Mouse (Mus musculus): ENCODE measurements around the gene Fsd1.

The Fsd1 gene

DNA sequence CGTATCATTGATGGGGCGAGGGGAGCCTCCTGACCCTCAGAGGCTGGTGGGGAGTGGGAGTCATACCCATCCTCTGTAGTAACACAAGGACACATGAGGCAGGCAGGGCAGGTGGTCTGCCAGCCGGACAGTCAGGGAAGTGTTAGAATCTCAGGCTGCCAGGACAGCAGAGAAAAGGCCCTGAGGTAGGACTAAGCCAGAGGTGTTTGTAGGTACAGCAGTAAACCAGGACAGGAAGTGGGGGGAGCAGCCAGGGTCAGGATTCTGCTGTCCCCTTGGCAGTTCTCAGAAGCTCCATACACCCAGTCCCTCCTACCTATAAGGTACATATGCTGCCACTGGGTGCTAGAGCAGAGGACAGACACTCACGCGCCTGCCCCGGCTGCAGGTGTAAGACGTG, 24.7 kb upstream of the Fsd1 start:
- DNase-seq (ENCODE audit: low spot score in 2 of 2), result peak in 1 of 2 experiments; percentile 4

DNA sequence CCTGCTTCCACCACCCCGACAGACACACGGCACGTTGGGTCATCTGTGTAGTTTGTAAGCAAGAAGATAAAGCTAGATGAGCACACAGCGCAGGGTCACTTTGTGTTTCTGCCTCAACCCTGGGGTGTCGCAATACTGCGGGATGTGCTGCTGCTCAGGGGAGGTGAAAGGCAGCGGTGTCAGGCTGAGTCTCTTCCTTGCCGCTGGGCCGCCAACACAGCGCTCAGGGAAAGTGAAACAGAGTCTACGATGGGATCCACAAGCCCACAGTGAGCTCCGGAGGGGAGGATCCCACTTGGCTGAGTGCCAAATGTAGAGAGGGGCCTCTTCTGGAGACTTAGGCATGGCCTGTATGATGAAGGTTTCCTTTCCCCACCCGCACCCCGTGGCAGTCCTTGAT, 23.1 kb upstream of the Fsd1 start:
- no peak for DNase-seq (ENCODE audit: low spot score in 2 of 2)

DNA sequence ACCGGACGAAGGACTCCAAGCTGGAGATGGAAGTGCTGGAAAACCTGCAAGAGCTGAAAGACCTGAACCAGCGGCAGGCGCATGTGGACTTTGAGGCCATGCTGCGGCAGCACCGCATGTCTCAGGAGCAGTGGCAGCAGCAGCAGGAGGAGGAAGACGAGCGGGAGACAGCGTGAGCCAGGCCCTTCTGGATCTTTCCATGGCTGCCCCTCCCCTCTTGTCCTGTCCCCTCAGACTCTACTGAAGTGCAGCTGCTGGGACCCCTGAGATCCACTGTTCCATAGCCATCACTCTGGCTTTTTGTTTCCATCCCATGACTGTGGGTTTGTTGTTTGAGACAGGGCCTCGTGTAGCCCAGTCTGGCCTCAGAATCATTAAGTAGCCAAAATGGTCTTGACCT, 21.8 kb upstream of the Fsd1 start:
- no peak for DNase-seq (ENCODE audit: low spot score in 2 of 2)

DNA sequence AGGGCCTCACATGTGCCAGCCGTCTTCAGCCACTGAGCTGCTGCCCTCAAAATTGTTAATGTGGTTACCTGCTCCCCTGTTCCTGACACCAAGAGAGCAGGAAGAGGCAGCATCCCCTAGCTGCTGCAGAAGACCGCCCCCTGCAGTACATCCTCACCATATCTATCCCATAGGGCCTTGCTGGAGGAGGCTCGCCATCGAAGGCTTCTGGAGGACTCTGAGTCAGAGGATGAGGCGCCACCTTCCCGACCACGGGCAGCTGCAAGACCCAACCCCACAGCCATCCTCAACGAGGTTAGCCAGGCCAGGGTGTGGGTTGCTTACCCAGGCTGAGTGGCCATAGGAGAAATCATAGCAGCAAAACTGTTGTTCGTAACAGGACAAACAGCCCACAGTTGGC, 21.3 kb upstream of the Fsd1 start:
- no peak for DNase-seq (ENCODE audit: low spot score in 2 of 2)

DNA sequence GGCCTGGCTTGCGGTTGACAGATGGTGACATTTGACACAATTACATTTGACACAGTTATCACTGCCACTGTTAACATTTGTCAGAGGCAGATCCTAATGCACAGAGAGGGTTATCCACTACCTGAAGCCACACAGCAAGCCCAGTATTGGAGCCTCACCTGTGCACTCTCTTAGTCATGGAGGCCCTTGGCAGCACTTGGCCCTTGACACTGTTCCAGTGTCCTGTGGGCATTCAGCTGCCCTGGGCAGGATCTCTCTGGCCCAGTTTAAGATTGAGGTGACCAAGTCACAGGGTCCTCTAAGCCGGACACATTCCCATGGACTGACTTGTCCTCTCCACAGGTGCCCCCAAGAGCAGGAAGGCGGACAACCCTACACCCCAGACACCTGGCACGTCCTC, 19.1 kb upstream of the Fsd1 start:
- no peak for DNase-seq (ENCODE audit: low spot score in 2 of 2)

DNA sequence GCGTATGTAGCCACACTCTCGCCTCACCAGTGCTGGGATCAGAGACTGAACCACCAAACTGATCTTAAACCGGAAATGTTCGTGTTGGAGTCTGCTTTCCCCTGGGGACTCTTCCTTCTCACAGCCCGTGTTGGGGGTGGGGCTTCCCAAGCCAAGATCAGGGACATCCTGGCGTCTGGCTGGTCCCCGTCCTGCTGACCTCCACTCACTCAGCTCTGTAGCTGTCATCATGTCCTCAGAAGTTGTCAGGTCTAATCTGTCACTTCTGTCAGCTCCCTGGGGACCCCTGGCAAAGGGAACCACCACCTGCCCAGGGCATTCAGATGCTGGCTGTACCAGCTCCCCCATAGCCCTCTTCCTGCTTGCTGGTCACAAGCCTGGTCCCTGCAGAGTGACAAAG, 18.1 kb upstream of the Fsd1 start:
- DNase-seq (ENCODE audit: low spot score in 2 of 2), result no peak

DNA sequence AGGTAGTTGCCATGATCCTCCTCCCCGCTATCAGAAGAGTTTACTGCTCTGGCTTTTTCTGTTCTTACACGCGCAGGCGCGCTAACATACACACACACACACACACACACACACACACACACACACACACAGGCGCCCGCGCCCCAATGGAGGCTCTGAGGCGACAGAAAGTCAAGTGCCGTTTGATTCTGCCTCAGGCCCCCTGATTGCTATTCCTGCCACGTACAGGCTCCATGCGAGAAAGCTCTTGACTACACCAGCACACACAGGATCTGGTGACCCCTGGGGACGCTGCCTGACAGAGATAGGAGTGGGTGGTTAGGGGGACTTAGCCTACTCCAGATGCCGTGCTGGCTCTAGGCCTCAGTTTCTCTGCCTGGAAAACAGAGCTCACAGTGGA, 16.7 kb upstream of the Fsd1 start:
- no peak for DNase-seq (ENCODE audit: low spot score in 2 of 2)

DNA sequence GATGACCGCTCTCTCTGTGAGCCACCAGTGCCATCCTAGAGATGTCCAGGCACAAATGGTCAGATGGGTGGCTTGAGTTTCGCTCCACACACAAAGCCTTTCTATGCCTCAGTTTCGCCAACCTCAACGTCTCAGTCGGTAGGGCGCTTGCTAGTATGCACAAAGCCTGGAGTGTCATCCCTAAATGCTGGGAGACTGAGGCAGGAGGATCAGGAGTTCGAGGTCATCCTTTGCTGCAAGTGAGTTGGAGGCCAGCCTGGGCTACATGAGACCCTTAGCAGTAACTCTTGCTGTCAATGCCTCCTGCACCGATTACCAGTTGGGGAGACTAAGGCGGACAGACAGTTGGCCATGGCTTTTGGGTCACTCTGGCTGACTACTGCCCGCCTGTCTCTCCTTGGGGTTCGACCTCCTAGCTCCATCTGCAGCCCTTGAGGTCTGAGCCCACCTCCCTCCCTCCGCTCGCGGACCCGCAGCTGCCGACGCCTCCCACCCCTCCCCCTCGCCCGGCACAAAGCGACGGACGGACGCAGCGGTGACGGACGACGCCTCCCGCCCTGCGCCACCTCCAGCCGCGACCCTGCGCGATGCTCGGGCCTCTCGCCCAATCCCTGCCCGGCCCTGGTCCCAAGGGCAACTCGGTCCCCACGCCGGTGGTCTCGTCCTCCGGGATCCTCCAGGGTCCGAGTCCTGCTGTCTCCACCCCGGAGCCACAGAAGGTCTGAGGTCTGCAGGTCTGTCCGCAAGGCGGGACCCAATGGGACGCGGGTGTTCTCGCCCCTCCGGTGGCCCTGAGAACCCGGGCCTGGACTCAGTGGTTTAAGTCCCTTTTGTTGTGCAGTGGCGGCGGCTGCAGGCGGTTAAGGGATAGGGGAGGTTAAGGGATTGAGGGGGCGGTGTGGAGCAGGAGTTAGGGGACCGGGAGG, 16.1 kb upstream of the Fsd1 start, which contains the start of gene Shd:
TSS of gene Shd (plus strand) at position 502 of the 926 bp plus-strand sequence.
- DNase-seq (ENCODE audit: low spot score in 2 of 2), result no peak

DNA sequence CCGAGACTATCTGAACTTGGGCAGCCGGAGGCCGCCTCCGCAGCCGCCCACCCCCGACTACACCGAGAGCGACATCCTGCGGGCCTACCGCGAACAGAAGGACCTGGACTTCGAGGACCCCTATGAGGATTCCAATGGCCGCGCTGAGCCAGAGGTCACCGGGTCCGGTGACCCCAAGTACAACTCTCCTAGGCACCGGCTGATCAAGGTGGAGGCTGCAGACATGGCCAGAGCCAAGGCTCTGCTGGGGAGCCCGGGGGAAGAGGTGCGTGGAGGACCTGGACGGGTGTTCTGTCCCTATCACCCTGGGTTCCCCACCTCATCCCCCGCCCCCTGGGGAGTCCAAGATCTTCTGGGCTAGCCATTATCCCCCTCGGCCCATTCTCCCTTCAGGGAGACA, 14.9 kb upstream of the Fsd1 start:
- no peak for DNase-seq (ENCODE audit: low spot score in 2 of 2)

DNA sequence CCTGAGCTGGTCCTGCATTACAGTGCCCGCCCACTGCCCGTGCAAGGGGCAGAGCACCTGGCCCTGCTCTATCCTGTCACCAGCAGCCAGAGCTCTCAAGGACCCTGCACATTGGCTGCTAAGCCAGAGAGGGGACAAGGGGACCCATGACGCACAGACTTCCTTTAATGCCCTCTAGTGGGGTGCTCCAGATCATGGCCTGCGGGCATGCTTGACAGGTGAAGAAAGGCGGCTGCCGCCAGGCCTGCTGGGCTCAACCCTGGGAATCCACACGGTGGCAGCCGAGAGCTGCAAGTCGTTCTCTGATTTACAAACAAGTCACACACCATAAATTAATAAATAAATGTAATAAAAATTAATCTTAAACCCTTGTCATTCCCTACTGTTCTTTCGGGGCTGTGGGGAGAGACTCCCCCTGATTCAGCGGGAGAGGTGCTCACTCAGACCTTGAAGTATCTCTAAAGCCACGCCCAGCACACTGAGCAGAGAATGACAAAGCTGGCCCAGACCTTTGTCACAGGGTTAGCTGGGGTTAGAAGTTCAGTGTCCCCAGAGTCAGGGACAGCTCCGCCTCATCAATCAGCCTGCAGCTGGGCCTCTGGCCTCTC, 9.9 kb upstream of the Fsd1 start:
- DNase-seq (ENCODE audit: low spot score in 2 of 2), result peak; percentile 58 to 64

DNA sequence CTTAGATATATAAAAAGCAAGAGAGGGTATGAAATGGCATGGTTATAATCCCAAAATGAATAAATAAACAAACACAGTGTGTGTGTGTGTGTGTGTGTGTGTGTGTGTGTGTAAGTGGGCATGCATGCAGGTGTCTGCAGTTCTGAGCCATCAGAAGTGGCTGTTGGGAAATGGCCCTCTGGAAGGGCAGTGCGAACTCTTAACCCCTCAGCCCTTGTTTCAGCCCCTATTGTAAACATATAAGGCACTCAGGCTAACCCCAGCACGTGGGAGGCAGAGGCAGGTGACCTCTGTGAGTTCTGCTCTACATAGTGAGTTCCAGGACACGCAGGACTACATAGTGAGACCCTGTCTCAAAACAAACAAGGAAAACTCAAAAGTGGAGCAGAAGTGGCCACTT, 9.0 kb upstream of the Fsd1 start:
- DNase-seq (ENCODE audit: low spot score in 2 of 2), result no peak

DNA sequence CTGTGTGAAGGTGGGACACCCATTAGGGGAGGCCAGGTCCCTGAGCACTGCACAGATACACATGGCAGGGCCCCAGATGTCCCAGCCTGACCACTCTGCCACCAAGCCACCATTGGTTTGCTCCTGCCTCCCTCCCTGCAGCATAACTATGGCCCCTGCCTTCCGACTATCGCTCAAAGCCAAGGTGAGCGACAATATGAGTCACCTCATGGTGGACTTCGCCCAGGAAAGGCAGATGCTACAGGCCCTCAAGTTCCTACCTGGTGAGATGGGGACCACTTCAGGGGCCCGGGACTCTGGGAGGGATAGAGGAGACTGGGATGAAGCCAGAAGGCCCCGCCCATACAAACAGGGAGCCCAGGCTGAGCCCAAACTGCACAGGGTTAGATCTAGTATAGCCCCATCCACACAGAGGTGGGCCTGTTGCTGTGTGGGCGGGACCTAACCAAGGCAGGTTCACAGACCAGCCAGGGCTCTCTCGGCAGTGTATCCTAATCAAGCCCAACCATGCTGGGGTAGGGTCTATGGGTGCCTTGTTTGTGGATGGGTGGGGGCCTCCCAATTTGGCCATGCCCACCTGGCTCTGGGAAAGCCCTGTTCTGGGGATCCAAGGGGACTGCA, 4.1 kb downstream of the Fsd1 start:
- no peak for DNase-seq (ENCODE audit: low spot score in 2 of 2)

DNA sequence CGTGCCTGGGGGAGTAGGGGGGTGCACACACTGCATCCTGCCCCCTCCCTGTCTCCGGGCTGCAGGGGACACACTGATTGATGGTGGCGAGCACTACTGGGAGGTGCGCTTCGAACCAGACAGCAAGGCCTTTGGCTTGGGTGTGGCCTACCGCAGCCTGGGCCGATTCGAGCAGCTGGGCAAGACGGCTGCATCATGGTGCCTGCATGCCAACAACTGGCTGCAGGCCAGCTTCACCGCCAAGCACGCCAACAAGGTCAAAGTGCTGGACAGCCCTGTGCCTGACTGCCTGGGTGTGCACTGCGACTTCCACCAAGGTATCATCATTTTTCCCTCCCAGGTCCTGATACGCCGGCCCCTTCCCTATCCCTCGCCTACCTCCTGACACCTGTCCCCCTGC, 9.7 kb downstream of the Fsd1 start:
- no peak for DNase-seq (ENCODE audit: low spot score in 2 of 2)

DNA sequence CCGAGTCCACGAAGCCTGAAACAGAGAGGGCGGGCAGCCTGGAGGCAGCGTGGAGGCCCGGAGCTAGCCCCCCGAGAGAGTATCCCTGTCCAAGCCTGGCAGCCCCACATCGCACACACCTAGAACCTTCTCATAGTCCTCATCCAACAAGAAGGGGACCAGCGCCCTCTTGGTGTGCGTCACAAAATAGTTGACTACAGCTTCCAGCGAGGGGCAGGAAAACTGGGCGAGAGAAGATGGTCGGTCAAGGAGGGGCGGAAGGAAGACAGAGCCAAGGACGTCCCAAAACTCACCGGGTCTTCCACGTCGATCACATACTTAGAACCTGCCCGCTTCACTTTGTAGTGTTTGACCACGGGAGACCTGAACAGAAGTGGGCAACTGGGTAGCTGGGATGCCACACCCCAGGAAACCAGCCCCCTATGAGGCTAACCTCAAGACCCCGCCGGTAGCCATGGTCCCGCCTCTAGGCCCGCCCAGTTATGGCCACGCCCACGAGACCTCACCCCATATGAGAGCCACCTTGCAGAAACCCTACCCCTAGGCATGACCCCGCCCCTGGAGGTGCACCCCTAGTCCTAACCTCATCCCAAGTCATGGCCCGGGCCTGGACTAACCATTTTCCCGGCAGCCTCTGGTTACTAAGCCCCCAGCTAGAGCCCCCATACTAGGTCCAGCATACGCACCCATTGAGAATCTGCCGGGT, 13.6 kb downstream of the Fsd1 start:
- DNase-seq (ENCODE audit: low spot score in 2 of 2), result no peak

DNA sequence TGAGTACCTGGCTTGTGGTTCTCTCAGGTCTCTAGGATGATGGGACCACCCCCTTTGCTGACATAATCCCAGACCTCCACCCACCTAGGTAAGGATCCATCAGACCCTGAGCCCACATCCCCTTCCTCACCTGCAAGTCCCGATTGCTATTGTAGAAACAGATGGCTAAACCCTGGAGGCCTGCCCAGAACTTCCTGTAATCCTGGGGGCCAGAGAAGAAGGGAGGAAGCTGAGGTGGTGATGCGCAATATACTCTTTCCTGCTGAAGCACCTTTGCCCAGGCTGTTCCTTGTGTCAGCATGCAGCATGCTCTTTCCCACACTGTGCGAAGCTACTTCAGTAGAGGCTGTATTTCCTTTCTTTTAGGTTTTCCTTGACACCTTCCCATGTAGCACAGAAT, 16.7 kb downstream of the Fsd1 start:
- DNase-seq (ENCODE audit: low spot score in 2 of 2), result no peak

DNA sequence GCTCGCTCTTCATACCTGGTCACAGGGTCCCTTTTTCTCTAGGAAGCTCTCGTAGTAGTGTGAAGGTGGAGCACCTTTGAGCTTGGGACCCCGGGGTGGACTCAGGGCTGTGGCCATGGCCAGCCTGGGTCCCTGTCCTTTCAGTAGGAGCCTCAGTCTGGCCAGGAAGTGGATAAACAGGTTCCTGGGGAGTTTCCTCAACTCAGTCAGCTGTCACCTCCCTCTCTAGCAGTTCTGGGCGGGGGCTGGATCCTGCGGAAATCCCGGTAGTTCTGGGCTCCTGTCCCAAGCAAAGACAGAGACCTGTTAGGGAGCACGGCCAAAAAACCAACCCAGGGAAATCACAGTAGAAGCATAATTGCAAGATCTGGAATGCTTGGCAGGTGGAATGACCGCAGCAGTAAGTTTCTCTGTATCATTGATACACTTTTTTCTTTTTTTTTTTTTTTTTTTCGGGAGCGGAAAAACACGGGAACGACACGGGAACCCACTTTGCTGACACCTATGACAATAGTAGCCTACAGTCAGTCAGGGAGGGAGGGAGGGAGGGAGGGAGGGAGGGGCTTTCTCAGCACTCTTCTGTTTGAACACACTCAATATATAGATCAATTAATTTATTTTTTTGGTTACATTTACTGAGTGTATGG, 19.2 kb downstream of the Fsd1 start, which contains the start of the genes Stap2 and Mpnd:
TSS of gene Stap2 (minus strand) at position 170 of the 647 bp plus-strand sequence.
TSS of gene Mpnd (plus strand) at position 297 of the 647 bp plus-strand sequence.
- no peak for DNase-seq (ENCODE audit: low spot score in 2 of 2)

DNA sequence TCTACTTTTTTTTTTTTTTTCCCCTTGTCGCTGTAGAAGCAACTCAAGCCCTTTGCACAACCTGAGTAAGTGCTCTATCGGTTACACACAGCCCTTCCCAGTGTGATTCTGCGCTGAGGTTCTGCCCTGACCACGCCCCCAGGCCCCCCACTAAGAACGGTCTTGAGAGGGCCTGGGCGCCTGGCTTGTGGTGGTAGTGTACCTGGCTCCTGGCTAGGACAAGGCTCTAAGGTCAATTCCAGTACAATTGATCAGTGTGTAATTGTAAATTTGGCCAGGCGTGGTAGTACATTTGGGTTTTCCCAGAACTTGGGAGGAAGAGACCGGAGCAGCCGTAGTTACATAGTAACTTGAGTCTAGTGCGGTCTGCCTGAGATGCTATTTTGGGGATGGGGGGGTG, 20.6 kb downstream of the Fsd1 start:
- DNase-seq (ENCODE audit: low spot score in 2 of 2), result no peak

DNA sequence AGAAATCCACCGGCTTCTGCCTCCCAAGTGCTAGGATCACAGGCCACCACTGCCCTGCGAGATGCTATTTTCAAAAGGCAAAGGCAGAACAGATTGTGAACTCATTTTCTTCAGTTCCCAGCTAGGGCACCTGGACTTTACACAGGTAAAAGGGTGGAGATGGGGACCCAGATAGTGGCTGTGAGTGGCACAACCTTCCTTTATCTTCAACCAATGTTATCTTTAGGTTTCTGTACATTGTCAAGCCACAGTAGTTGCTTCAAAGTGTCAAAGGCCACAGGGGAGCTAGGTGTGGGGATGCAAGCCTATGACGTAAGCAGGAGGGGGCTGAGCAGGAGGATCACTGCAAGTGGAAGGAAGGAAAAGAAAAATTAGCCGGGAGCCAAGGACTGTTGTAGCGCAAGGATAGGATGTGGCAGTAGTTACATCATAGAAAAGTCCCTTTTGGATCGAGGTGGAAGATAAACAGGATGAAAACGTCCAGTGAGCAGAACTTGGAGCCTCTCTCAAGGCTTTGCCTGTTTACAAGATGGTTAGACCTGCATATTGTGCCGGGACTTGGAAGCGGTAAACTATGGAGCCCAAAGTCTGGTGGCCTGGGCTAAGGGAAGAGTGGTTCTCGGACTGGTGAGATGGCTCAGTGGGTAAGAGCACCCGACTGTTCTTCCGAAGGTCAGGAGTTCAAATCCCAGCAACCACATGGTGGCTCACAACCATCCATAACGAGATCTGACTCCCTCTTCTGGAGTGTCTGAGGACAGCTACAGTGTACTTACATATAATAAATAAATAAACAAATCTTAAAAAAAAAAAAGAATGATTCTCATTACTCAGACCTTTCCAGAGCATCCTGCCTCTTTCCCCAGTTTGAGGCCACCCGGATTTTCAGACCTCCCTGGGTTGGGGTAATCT, 21.4 kb downstream of the Fsd1 start:
- DNase-seq (ENCODE audit: low spot score in 2 of 2), result no peak

DNA sequence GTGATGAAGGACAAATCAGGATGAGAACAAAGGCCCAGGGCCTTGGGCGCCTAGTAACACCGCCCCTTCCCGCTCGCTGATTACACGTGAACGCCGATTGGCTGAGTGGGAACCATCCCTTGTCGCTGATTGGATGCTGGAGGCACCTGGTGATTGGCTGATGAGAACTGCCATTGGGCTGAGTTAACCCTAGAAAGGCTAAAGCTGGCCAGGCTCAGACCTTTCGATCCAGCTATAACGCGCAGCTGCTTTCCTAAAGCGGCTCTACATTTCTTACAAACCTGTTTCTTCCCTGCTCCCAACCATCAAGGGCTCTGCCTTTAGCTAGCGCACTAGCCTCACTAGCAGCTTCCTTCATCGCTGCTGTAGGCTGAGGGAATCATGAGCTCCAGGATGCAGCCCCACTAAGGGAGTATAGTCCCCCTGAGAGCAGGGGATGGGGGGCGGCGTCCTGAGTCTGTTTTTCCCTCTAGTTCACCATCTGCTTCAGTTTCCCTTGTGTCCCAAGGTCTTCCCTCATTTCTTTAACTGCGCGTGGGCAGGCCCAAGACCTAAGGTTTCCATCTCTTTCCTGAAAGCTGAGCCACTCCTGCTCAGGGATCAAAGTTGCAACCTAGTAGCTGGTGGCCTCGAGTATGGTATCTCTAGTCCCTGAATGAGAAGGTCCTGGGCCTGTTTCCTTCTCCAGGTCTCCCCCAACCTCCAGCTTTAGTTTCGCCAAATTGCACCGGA, 22.2 kb downstream of the Fsd1 start:
- peak; percentile 80 to 89 for DNase-seq (ENCODE audit: low spot score in 2 of 2)
